Mouse (Mus musculus): ENCODE results near the gene Ntsr2. TPM values are rescaled to one million over a fixed set of nuclear protein-coding genes. Genes with fewer than 3 reads are reported as not detected.
"Not testable (repeated sequence)": the region's sequence is repeated elsewhere in the genome, so short reads cannot be mapped to it uniquely, and the experiment has no call there.

Gene Ntsr2
- polyA plus RNA-seq, 1 experiment from 2014 or later = 0.13 TPM

DNA sequence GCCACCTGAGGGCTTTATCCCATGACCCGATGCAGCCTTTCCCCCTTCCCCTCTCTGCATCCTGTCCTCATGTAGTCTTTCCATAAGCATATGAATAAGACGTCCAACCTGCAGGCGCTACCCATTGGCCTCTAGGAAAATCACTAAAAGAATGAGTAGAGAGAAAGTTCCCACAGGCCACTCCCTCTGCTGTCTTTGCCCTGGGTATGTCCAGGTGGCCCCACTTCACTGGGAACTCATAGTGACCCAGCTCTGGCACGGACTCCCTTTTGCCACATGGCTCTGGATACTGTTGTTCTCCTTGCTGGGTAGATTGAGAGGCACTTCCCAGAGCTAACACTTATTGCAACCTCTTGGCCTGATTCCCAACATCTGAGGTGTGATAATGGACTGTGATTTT lies 2.4 kb downstream of the Ntsr2 start:
- WGBS = 61% methylated on average over 4 of the region's 4 CpGs
- Histone ChIP-seq H3K27me3 (peaks cover 36% of the 10 kb centered on the region), H3K9ac (no peak overlapping the region), H3K4me2 (no peak overlapping the region), H3K9me3 (replicated peaks) (no peaks in the 10 kb centered on the region), H3K4me1 (replicated peaks) (peaks cover 8% of the 10 kb centered on the region), H3K36me3 (no peaks in the 10 kb centered on the region), H3K27ac (no peak overlapping the region), H3K4me3 (no peak overlapping the region)
- ATAC-seq (replicated peaks; ENCODE audit: insufficient number of reproducible peaks, insufficient read depth, low FRiP score, low read depth) = no peak

DNA sequence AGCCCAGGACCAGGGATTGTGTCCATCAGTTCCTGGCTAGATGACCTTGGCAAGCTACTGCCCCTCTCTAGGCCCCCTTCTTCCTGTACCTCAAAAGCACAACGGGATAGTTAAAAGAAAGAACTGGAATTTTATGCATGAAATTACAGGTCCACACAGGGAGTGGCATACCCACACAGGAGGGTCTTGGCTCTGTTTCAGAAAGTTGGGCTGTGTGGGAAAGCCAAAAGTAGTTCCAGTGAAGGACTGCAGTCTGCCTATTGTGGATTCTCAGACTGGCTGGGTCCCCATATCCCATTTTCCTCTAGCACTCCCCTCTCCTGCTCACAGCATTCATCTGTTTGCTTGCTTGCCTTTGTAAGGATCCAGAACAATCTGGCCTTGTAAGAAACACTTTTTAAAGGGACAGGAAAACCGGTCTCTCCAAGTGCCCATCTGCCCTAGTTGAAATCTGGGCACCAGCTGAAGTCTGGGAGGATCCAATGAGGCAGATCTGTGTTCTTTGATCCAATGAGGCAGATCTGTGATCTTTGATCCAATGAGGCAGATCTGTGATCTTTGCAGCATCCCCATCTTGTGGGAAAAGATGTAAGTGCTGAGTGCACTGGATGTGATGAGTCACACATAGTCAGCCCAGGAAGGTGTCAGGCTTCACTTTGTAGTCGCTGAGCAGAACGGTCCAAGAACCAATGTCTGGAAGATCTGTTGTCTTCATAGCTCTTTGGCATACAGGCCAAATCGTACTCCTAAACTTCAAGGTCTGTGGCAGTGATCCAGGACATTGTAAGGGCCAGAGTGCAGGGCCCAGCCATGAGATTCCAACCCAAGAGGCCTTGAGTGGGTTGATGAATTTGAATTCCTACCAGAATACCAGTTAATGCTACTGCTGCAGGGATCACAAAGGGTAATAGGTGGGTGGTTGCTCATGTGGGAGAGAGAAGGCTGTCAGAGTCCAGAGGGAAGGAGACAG lies 4.0 kb downstream of the Ntsr2 start:
- Histone ChIP-seq H3K4me3 (no peak overlapping the region), H3K4me1 (replicated peaks) (peaks cover 8% of the 10 kb centered on the region), H3K4me2 (no peak overlapping the region), H3K9me3 (replicated peaks) (no peaks in the 10 kb centered on the region), H3K27ac (no peak overlapping the region), H3K9ac (no peak overlapping the region), H3K36me3 (no peaks in the 10 kb centered on the region), H3K27me3 (peaks cover 36% of the 10 kb centered on the region)
- 65% methylated on average over 5 of the region's 5 CpGs for WGBS
- ATAC-seq (replicated peaks; ENCODE audit: insufficient number of reproducible peaks, insufficient read depth, low FRiP score, low read depth) = no peak

DNA sequence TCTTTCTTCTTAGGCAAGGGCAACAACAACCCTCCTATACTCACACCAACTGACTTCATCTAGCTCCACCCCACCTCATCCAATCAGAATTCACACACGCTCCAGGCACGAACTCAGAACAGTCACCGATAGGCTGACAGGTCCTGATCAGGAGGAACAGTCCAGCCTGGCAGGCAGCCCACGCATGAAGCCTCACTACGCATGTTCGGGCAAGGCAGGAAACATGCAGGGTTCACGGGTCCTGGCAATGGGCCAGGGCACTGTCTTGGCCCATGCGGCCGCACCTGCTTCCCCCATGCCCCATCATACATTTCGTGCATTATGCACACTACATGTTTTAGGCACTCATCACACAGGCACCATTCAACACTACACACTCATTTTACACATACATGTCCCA lies 8.3 kb downstream of the Ntsr2 start:
- Histone ChIP-seq H3K9ac (no peak overlapping the region), H3K4me3 (no peak overlapping the region), H3K4me1 (replicated peaks) (no peaks in the 10 kb centered on the region), H3K4me2 (no peak overlapping the region), H3K27ac (no peak overlapping the region), H3K9me3 (replicated peaks) (no peaks in the 10 kb centered on the region), H3K27me3 (0 out of 2 replicates have a peak, but pooled peaks cover 2% of the 10 kb centered on the region), H3K36me3 (no peaks in the 10 kb centered on the region)
- WGBS = 82% methylated on average over 10 of the region's 10 CpGs
- no peak for ATAC-seq (replicated peaks; ENCODE audit: insufficient number of reproducible peaks, insufficient read depth, low FRiP score, low read depth)

- ATAC-seq (replicated peaks; ENCODE audit: insufficient number of reproducible peaks, insufficient read depth, low FRiP score, low read depth) = peak; percentile 29; the same call in 1 of the 2 replicates
- Histone ChIP-seq H3K9me3 (replicated peaks) (no peaks in the 10 kb centered on the region), H3K27me3 (0 out of 2 replicates have a peak, but pooled peaks cover 2% of the 10 kb centered on the region), H3K4me2 (no peak overlapping the region), H3K4me1 (replicated peaks) (no peaks in the 10 kb centered on the region), H3K36me3 (no peaks in the 10 kb centered on the region), H3K27ac (no peak overlapping the region), H3K9ac (no peak overlapping the region), H3K4me3 (no peak overlapping the region)
- 52% methylated on average over 2 of the region's 2 CpGs for WGBS
These were observed 8.8 kb downstream of the Ntsr2 start for GRCm38 (mm10) chr12:16661936-16662335.

- no peaks in the 10 kb centered on the region for H3K9me3 ChIP-seq (replicated peaks)
- no peak overlapping the region for H3K27ac ChIP-seq
- H3K27me3 ChIP-seq = no peaks in the 10 kb centered on the region
- H3K4me2 ChIP-seq = no peak overlapping the region
- H3K4me1 ChIP-seq (replicated peaks) = no peaks in the 10 kb centered on the region
- no peak overlapping the region for H3K9ac ChIP-seq
- no peak overlapping the region for H3K4me3 ChIP-seq
- H3K36me3 ChIP-seq = no peaks in the 10 kb centered on the region
- 60% methylated on average over 6 of the region's 6 CpGs for WGBS
- no peak for ATAC-seq (replicated peaks; ENCODE audit: insufficient number of reproducible peaks, insufficient read depth, low FRiP score, low read depth)
These were observed 9.9 kb downstream of the Ntsr2 start for GRCm38 (mm10) chr12:16662955-16663585.

DNA sequence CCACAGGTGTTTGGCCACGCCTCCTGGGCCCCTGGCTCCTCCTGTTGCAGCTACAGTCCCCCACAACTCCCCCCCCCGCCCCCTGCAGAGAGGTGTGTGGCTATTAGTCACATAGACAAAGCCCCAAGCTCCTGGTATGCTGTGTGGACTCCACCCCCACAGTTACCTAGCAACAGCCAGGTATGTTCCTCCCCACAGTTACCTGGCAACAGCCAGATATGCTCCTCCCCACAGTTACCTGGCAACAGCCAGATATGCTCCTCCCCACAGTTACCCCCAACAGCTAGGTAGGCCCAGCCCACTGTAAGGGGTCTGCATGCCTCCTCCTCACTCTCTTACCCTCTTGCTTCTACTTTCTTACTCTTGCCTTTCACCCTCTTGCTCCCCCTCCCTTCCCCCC lies 11.8 kb downstream of the Ntsr2 start:
- no peak for ATAC-seq (replicated peaks; ENCODE audit: insufficient number of reproducible peaks, insufficient read depth, low FRiP score, low read depth)
- Histone ChIP-seq H3K36me3 (no peaks in the 10 kb centered on the region), H3K27ac (no peak overlapping the region), H3K27me3 (no peaks in the 10 kb centered on the region), H3K4me2 (no peak overlapping the region), H3K9me3 (replicated peaks) (no peaks in the 10 kb centered on the region), H3K9ac (no peak overlapping the region), H3K4me1 (replicated peaks) (no peaks in the 10 kb centered on the region), H3K4me3 (no peak overlapping the region)
- 8% methylated on average over 1 of the region's 2 CpGs for WGBS

DNA sequence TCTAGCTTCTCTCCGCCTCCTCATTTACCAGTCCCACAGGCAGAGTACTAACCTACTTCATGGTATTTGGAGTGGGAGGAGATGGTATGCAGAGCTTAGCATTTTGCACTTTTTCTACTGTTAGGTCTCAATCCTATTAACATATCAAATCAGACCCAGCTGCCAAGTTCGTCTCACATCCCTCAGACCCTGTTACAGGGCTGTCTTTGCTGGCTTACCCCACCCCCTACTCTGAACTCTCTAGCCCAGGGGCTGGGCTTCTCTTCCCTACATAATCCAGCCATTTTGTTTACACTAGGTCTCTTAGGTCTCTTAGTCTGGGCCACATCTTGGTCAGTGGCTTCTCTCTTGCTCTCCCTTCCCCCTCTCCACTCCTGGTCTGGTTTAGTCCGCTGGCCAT lies 16.0 kb downstream of the Ntsr2 start:
- Histone ChIP-seq H3K27me3 (no peaks in the 10 kb centered on the region), H3K4me1 (replicated peaks) (no peaks in the 10 kb centered on the region), H3K36me3 (no peaks in the 10 kb centered on the region), H3K27ac (no peak overlapping the region), H3K4me2 (no peak overlapping the region), H3K9ac (no peak overlapping the region), H3K9me3 (replicated peaks) (no peaks in the 10 kb centered on the region), H3K4me3 (no peak overlapping the region)
- no peak for ATAC-seq (replicated peaks; ENCODE audit: insufficient number of reproducible peaks, insufficient read depth, low FRiP score, low read depth)
- WGBS = 70% methylated on average over 3 of the region's 3 CpGs

DNA sequence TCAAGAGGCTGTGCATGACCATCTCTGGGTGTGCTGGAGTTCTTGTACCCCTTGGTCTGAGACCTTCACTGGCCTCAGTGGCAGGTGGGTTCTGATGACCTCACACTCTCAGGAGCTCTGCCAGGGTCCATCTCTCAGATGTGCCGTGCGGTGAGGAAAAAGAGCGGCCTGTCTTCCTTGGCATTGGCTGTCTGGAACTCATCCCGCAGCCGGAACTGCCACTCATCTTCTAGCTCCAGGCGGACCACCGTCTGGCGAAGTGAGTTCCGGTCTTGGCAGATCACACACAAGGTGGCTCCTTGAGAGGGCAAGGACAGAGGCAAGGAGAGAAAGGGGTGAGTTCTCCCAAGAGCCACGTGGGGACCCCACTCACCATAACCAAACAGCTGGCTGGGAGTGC lies 19.1 kb downstream of the Ntsr2 start:
- no peak overlapping the region for H3K4me3 ChIP-seq
- H3K9me3 ChIP-seq (replicated peaks) = no peaks in the 10 kb centered on the region
- no peaks in the 10 kb centered on the region for H3K4me1 ChIP-seq (replicated peaks)
- no peaks in the 10 kb centered on the region for H3K27me3 ChIP-seq
- H3K27ac ChIP-seq = no peak overlapping the region
- H3K36me3 ChIP-seq = no peaks in the 10 kb centered on the region
- 90% methylated on average over 10 of the region's 10 CpGs for WGBS
- H3K4me2 ChIP-seq = no peak overlapping the region
- no peak for ATAC-seq (replicated peaks; ENCODE audit: insufficient number of reproducible peaks, insufficient read depth, low FRiP score, low read depth)
- no peak overlapping the region for H3K9ac ChIP-seq

DNA sequence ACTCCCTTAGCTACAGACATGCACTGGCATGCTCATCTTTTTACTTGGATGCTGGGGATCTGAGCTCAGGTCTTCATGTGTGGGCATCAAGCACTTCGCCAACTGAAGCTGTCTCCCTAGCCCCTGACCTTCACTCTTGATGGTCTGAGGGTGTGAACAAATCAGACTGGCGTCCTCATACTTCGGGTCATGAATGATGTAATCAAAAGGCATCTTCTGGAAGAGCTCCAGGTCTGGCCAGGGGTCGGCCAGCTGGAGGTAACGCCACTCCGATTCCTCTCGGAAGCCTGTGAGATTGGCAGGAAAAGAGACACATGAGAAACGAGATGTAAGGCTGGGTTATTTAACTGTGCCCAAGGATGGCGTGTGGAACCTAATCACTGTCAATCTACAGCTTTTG lies 37.4 kb downstream of the Ntsr2 start:
- WGBS = 81% methylated on average over 9 of the region's 9 CpGs
- H3K36me3 ChIP-seq = no peaks in the 10 kb centered on the region
- H3K4me3 ChIP-seq = no peak overlapping the region
- no peak for ATAC-seq (replicated peaks; ENCODE audit: insufficient number of reproducible peaks, insufficient read depth, low FRiP score, low read depth)
- H3K9ac ChIP-seq = no peak overlapping the region
- no peaks in the 10 kb centered on the region for H3K4me1 ChIP-seq (replicated peaks)
- no peaks in the 10 kb centered on the region for H3K9me3 ChIP-seq (replicated peaks)
- no peak overlapping the region for H3K27ac ChIP-seq
- no peaks in the 10 kb centered on the region for H3K27me3 ChIP-seq
- H3K4me2 ChIP-seq = no peak overlapping the region

DNA sequence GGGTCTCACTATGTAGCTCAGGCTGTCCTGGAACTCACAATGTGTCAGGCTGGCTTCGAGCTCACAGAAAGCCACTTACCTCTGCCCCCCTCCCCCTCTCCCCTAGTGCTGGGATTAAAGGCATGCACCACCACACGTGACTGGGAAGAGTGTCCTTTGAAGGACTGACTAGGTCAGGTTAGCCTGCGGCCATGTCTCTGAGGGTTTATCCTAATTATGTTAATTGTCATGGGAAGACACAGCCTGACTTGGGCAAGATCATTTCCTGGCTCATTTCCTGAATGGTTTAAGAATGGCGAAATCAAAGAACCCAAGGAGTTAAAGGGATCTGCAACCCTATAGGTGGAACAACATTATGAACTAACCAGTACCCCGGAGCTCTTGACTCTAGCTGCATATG lies 41.6 kb downstream of the Ntsr2 start:
- Histone ChIP-seq H3K4me3 (no peak overlapping the region), H3K27me3 (no peaks in the 10 kb centered on the region), H3K27ac (no peak overlapping the region), H3K4me2 (no peak overlapping the region), H3K9ac (no peak overlapping the region), H3K4me1 (replicated peaks) (no peaks in the 10 kb centered on the region), H3K9me3 (replicated peaks) (no peaks in the 10 kb centered on the region), H3K36me3 (no peaks in the 10 kb centered on the region)
- no peak for ATAC-seq (replicated peaks; ENCODE audit: insufficient number of reproducible peaks, insufficient read depth, low FRiP score, low read depth)
- 60% methylated on average over 5 of the region's 5 CpGs for WGBS

- H3K4me3 ChIP-seq; H3K9ac ChIP-seq; H3K4me1 ChIP-seq (replicated peaks); H3K27me3 ChIP-seq; H3K4me2 ChIP-seq; H3K36me3 ChIP-seq; H3K9me3 ChIP-seq (replicated peaks); H3K27ac ChIP-seq; ATAC-seq (replicated peaks; ENCODE audit: insufficient number of reproducible peaks, insufficient read depth, low FRiP score, low read depth): not testable (repeated sequence)
- 95% methylated on average over 8 of the region's 8 CpGs for WGBS
These were observed 42.1 kb downstream of the Ntsr2 start for GRCm38 (mm10) chr12:16695252-16695651.
